In genomic region chr6:142855761-142856160, GRCm38 (mm10) we compare ENCODE assay signal across 25 mouse cellular contexts. TPM values are rescaled to one million over a fixed set of nuclear protein-coding genes. Genes with fewer than 3 reads are reported as not detected.
DNase-seq lines count a peak whose midpoint lies in the region; ATAC-seq and TF ChIP-seq lines count a peak whose summit lies in the region.
"Had no signal": no experiment of that assay in that cellular context is flagged by ENCODE, and none has a peak within 500 bp of the region (broad histone marks: within the 10 kb centered on the region; RNA-seq: fewer than 3 reads in every experiment).

No protein-coding gene starts in this region.

- H3K4me1 ChIP-seq in forebrain, embryonic 11.5 days (replicated peaks; ENCODE audit: control insufficient read depth, insufficient read depth, low read length): no peaks in the 10 kb centered on the region
- no peaks in the 10 kb centered on the region for H3K4me1 ChIP-seq in forebrain, postnatal 0 days (ENCODE audit: insufficient read depth)
- H3K4me1 ChIP-seq in hindbrain, embryonic 11.5 days (replicated peaks; ENCODE audit: control insufficient read depth, insufficient read depth, low read length): no peaks in the 10 kb centered on the region; the same call in 1 of the 2 replicates
- H3K4me1 ChIP-seq in hindbrain, postnatal 0 days (ENCODE audit: insufficient read depth, low read length): no peaks in the 10 kb centered on the region
- peaks cover 16% of the 10 kb centered on the region for H3K4me1 ChIP-seq in neural tube, embryonic 12.5 days
- peaks cover 6% of the 10 kb centered on the region; the same call in 1 of the 2 replicates for H3K4me1 ChIP-seq in neural tube, embryonic 15.5 days
- peaks cover 23% of the 10 kb centered on the region for H3K4me1 ChIP-seq in limb, embryonic 10.5 days

- no peak overlapping the region for H3K9ac ChIP-seq in forebrain, embryonic 11.5 days (ENCODE audit: low read length)
- no peak overlapping the region for H3K9ac ChIP-seq in forebrain, postnatal 0 days
- no peak overlapping the region for H3K9ac ChIP-seq in hindbrain, embryonic 11.5 days (ENCODE audit: low read depth, low read length)
- no peak overlapping the region for H3K9ac ChIP-seq in hindbrain, postnatal 0 days (replicated peaks; ENCODE audit: low read length)
- H3K9ac ChIP-seq in neural tube, embryonic 12.5 days: no peak overlapping the region
- no peak overlapping the region for H3K9ac ChIP-seq in neural tube, embryonic 15.5 days (replicated peaks)

- H3K27ac ChIP-seq in forebrain, embryonic 11.5 days (ENCODE audit: low read depth, low read length): no peak overlapping the region
- no peak overlapping the region for H3K27ac ChIP-seq in forebrain, postnatal 0 days (ENCODE audit: low read depth, low read length)
- H3K27ac ChIP-seq in hindbrain, embryonic 11.5 days (ENCODE audit: low read depth, low read length): no peak overlapping the region
- no peak overlapping the region for H3K27ac ChIP-seq in hindbrain, postnatal 0 days
- no peak overlapping the region for H3K27ac ChIP-seq in neural tube, embryonic 12.5 days
- H3K27ac ChIP-seq in neural tube, embryonic 15.5 days (replicated peaks): no peak overlapping the region
- no peak overlapping the region for H3K27ac ChIP-seq in limb, embryonic 10.5 days
- H3K27ac ChIP-seq: embryonic facial prominence, embryonic 10.5 days; kidney, postnatal 0 days; left cerebral cortex, adult 2 months; macrophage had no signal

- no peak for DNase-seq in forebrain, embryonic 11.5 days (ENCODE audit: low spot score)
- no peak for DNase-seq in forebrain, postnatal 0 days
- no peak for DNase-seq in hindbrain, embryonic 11.5 days (ENCODE audit: low spot score)
- no peak for DNase-seq in hindbrain, postnatal 0 days (ENCODE audit: low spot score)
- DNase-seq in limb, embryonic 10.5 days (ENCODE audit: low spot score): peak; percentile 23
- no peak for DNase-seq in urinary bladder, adult 18-20 months (ENCODE audit: low spot score in 2 of 2)
- DNase-seq: adrenal gland, postnatal 25 days; cerebellum, adult 11-12 months; cerebellum, postnatal 10 days; gastrocnemius, postnatal 14 days; heart, adult 18-20 months; kidney, adult 2 months; layer of hippocampus, adult 9-11 months; left cerebral cortex, postnatal 4 days; liver; right cerebral cortex, postnatal 25 days; spleen, adult 18-20 months had no signal

- H3K9me3 ChIP-seq in forebrain, embryonic 11.5 days (ENCODE audit: control insufficient read depth, low read length): no peaks in the 10 kb centered on the region
- no peaks in the 10 kb centered on the region for H3K9me3 ChIP-seq in forebrain, postnatal 0 days (ENCODE audit: low read length)
- no peaks in the 10 kb centered on the region for H3K9me3 ChIP-seq in hindbrain, embryonic 11.5 days (ENCODE audit: control insufficient read depth, low read length)
- no peaks in the 10 kb centered on the region for H3K9me3 ChIP-seq in hindbrain, postnatal 0 days (ENCODE audit: low read length)
- H3K9me3 ChIP-seq in neural tube, embryonic 12.5 days: no peaks in the 10 kb centered on the region
- H3K9me3 ChIP-seq in neural tube, embryonic 15.5 days (replicated peaks): no peaks in the 10 kb centered on the region
- H3K9me3 ChIP-seq in limb, embryonic 10.5 days (replicated peaks): no peaks in the 10 kb centered on the region
- H3K9me3 ChIP-seq: embryonic facial prominence, embryonic 10.5 days had no signal

- no peak for TF ChIP-seq CTCF in forebrain, postnatal 0 days (IDR thresholded peaks at IDR 0.05; ENCODE audit: low read depth)
- no peak for TF ChIP-seq CTCF in hindbrain, postnatal 0 days (IDR thresholded peaks at IDR 0.05; ENCODE audit: low read depth)

- 89% methylated on average over 5 of the region's 5 CpGs for WGBS in forebrain, embryonic 11.5 days
- WGBS in forebrain, postnatal 0 days: 92% methylated on average over 5 of the region's 5 CpGs
- 87% methylated on average over 5 of the region's 5 CpGs for WGBS in hindbrain, embryonic 11.5 days
- 91% methylated on average over 5 of the region's 5 CpGs for WGBS in hindbrain, postnatal 0 days
- 82% methylated on average over 5 of the region's 5 CpGs for WGBS in neural tube, embryonic 12.5 days
- 75% methylated on average over 5 of the region's 5 CpGs for WGBS in neural tube, embryonic 15.5 days
- 85% methylated on average over 5 of the region's 5 CpGs for WGBS in limb, embryonic 10.5 days

- 0 out of 2 replicates have a peak, but pooled peaks have one; percentile 9 for ATAC-seq in forebrain, embryonic 11.5 days (replicated peaks; ENCODE audit: low FRiP score)
- no peak for ATAC-seq in forebrain, postnatal 0 days
- ATAC-seq in hindbrain, embryonic 11.5 days (ENCODE audit: low FRiP score): peak; percentile 8; the same call in 1 of the 2 replicates
- ATAC-seq in hindbrain, postnatal 0 days: no peak
- peak; percentile 8; the same call in 1 of the 2 replicates for ATAC-seq in neural tube, embryonic 12.5 days (ENCODE audit: low FRiP score, low read depth)
- ATAC-seq in neural tube, embryonic 15.5 days (ENCODE audit: low FRiP score): no peak
- ATAC-seq: lung, postnatal 0 days had no signal

- no peaks in the 10 kb centered on the region for H3K27me3 ChIP-seq in forebrain, embryonic 11.5 days (ENCODE audit: control insufficient read depth, insufficient read depth, low read length)
- no peaks in the 10 kb centered on the region for H3K27me3 ChIP-seq in forebrain, postnatal 0 days (ENCODE audit: insufficient read depth, low read length)
- no peaks in the 10 kb centered on the region for H3K27me3 ChIP-seq in hindbrain, embryonic 11.5 days (ENCODE audit: control insufficient read depth, insufficient read depth, low read length)
- H3K27me3 ChIP-seq in hindbrain, postnatal 0 days (ENCODE audit: insufficient read depth, low read length): no peaks in the 10 kb centered on the region
- no peaks in the 10 kb centered on the region for H3K27me3 ChIP-seq in neural tube, embryonic 12.5 days (replicated peaks)
- H3K27me3 ChIP-seq in neural tube, embryonic 15.5 days (replicated peaks): no peaks in the 10 kb centered on the region
- H3K27me3 ChIP-seq in limb, embryonic 10.5 days (ENCODE audit: low read depth, poor library complexity, severe bottlenecking): no peaks in the 10 kb centered on the region

- H3K36me3 ChIP-seq in forebrain, embryonic 11.5 days (ENCODE audit: control insufficient read depth, insufficient read depth, low read length): no peaks in the 10 kb centered on the region
- H3K36me3 ChIP-seq in forebrain, postnatal 0 days (ENCODE audit: insufficient read depth): no peaks in the 10 kb centered on the region
- no peaks in the 10 kb centered on the region for H3K36me3 ChIP-seq in hindbrain, embryonic 11.5 days (ENCODE audit: control insufficient read depth, insufficient read depth, low read length)
- H3K36me3 ChIP-seq in hindbrain, postnatal 0 days (ENCODE audit: insufficient read depth, low read length): no peaks in the 10 kb centered on the region
- no peaks in the 10 kb centered on the region for H3K36me3 ChIP-seq in neural tube, embryonic 12.5 days
- H3K36me3 ChIP-seq in neural tube, embryonic 15.5 days: no peaks in the 10 kb centered on the region
- H3K36me3 ChIP-seq in limb, embryonic 10.5 days: no peaks in the 10 kb centered on the region
- H3K36me3 ChIP-seq: embryonic facial prominence, embryonic 10.5 days had no signal

- no peak overlapping the region for H3K4me2 ChIP-seq in forebrain, embryonic 11.5 days (ENCODE audit: low read depth, low read length, severe bottlenecking)
- no peak overlapping the region for H3K4me2 ChIP-seq in forebrain, postnatal 0 days (ENCODE audit: low read depth)
- H3K4me2 ChIP-seq in hindbrain, embryonic 11.5 days (replicated peaks; ENCODE audit: low read depth, low read length): no peak overlapping the region
- H3K4me2 ChIP-seq in hindbrain, postnatal 0 days (ENCODE audit: low read depth, low read length): no peak overlapping the region
- H3K4me2 ChIP-seq in neural tube, embryonic 12.5 days (replicated peaks): no peak overlapping the region
- H3K4me2 ChIP-seq in neural tube, embryonic 15.5 days: no peak overlapping the region

- H3K4me3 ChIP-seq in forebrain, embryonic 11.5 days (ENCODE audit: low read depth, low read length): no peak overlapping the region
- no peak overlapping the region for H3K4me3 ChIP-seq in forebrain, postnatal 0 days (ENCODE audit: low read depth, low read length)
- no peak overlapping the region for H3K4me3 ChIP-seq in hindbrain, embryonic 11.5 days (ENCODE audit: low read depth, low read length)
- no peak overlapping the region for H3K4me3 ChIP-seq in hindbrain, postnatal 0 days (ENCODE audit: low read length)
- no peak overlapping the region for H3K4me3 ChIP-seq in neural tube, embryonic 12.5 days
- H3K4me3 ChIP-seq in neural tube, embryonic 15.5 days (replicated peaks): no peak overlapping the region
- no peak overlapping the region for H3K4me3 ChIP-seq in limb, embryonic 10.5 days
- H3K4me3 ChIP-seq: embryonic facial prominence, embryonic 10.5 days; left cerebral cortex, adult 2 months had no signal

RNA-seq across cellular contexts. Expression of gene Sult6b2, which starts 51.5 kb away (rescaled TPM):
- polyA plus RNA-seq in forebrain, embryonic 11.5 days (2014; fragmentation: Nextera tagmentation; extraction: Ambion mirVana): 0.29 TPM in 1 of 2 replicates, not detected in the other
- 0.05 and 0.15 TPM in 2 replicates for total RNA-seq in forebrain, postnatal 0 days (2014; rRNA removed)
- 0.12 and 0.24 TPM in 2 replicates for polyA plus RNA-seq in forebrain, postnatal 0 days (2015; fragmentation: Nextera tagmentation; extraction: Ambion mirVana)
- polyA plus RNA-seq in hindbrain, embryonic 11.5 days (2014; fragmentation: Nextera tagmentation; extraction: Ambion mirVana): 0.08 TPM in 1 of 2 replicates, not detected in the other
- total RNA-seq in hindbrain, postnatal 0 days (2014; rRNA removed): not detected in 2 replicates
- polyA plus RNA-seq in hindbrain, postnatal 0 days (2015; fragmentation: Nextera tagmentation; extraction: Ambion mirVana): 0.28 and 0.30 TPM in 2 replicates
- polyA plus RNA-seq in neural tube, embryonic 12.5 days (2016; fragmentation: Nextera tagmentation; extraction: Ambion mirVana): 0.11 TPM in 1 of 2 replicates, not detected in the other
- 0.08 and 0.12 TPM in 2 replicates for polyA plus RNA-seq in neural tube, embryonic 15.5 days (2015; fragmentation: Nextera tagmentation; extraction: Ambion mirVana)
- not detected in 2 replicates for polyA plus RNA-seq in limb, embryonic 10.5 days (2016; fragmentation: Nextera tagmentation; extraction: Ambion mirVana)
- total RNA-seq: adrenal gland, postnatal 25 days; gastrocnemius, postnatal 14 days; heart, adult 18-20 months; left cerebral cortex, adult 2 months had no signal
- polyA plus RNA-seq: embryonic facial prominence, embryonic 10.5 days; kidney, adult 2 months; kidney, postnatal 0 days; large intestine, adult 2 months; lung, postnatal 0 days; macrophage had no signal

Comparison
In these comparisons a context has a peak if more than half of its experiments do, and no peak if none do; other contexts are left out.
1. ATAC-seq: peak in forebrain, embryonic 11.5 days (single experiment), hindbrain, embryonic 11.5 days (single experiment) and neural tube, embryonic 12.5 days (single experiment); none in forebrain, postnatal 0 days (single experiment), hindbrain, postnatal 0 days (single experiment) and neural tube, embryonic 15.5 days (single experiment).